Mouse (Mus musculus): Measurements from ENCODE around the gene Lrp6.

The Lrp6 gene

GRCm38 (mm10) chr6:134431583-134431982, 135.2 kb downstream of the Lrp6 start:
- DNase-seq = no peak

- DNase-seq = no peak
Observed at GRCm38 (mm10) chr6:134430161-134430799, 136.5 kb downstream of the Lrp6 start.

- DNase-seq = no peak
Observed at GRCm38 (mm10) chr6:134428455-134428854, 138.3 kb downstream of the Lrp6 start.

GRCm38 (mm10) chr6:134427165-134427564, 139.6 kb downstream of the Lrp6 start:
- no peak for DNase-seq

- DNase-seq = no peak
Observed at GRCm38 (mm10) chr6:134425216-134425717, 141.5 kb downstream of the Lrp6 start.

GRCm38 (mm10) chr6:134421921-134422320, 144.8 kb downstream of the Lrp6 start:
- DNase-seq = no peak

GRCm38 (mm10) chr6:134420375-134420774, 146.4 kb downstream of the Lrp6 start:
- no peak for DNase-seq

- DNase-seq = no peak
Observed at GRCm38 (mm10) chr6:134417886-134418285, 148.9 kb downstream of the Lrp6 start.

- no peak for DNase-seq
Observed at GRCm38 (mm10) chr6:134416556-134417105, 150.1 kb downstream of the Lrp6 start.

GRCm38 (mm10) chr6:134414532-134414883, 152.3 kb downstream of the Lrp6 start:
- DNase-seq = no peak

GRCm38 (mm10) chr6:134413706-134414531, 152.8 kb downstream of the Lrp6 start:
- DNase-seq = peak; percentile 23 to 59

GRCm38 (mm10) chr6:134407226-134407625, 159.5 kb downstream of the Lrp6 start:
- no peak for DNase-seq

- DNase-seq = no peak
Observed at GRCm38 (mm10) chr6:134403684-134404070, 163.1 kb downstream of the Lrp6 start.

GRCm38 (mm10) chr6:134402914-134403683, 163.7 kb downstream of the Lrp6 start:
- peak in 1 of 2 experiments; percentile 29 for DNase-seq

Measured in thymus, adult 18-20 months (tissue).